Mouse (Mus musculus) ES-E14 (cell line): ENCODE data around the gene Ankrd6.

Experiments
- CHD2 ChIP-seq: IDR thresholded peaks from 2 replicates; pipeline ENCODE4 v1.6.1; 2014; ENCODE audit warnings: mild to moderate bottlenecking, low read depth, low read length, inconsistent platforms
- HCFC1 ChIP-seq: IDR thresholded peaks from 2 replicates; pipeline ENCODE4 v1.6.1; 2012; ENCODE audit warnings: low read length, inconsistent platforms, borderline replicate concordance; ENCODE audit not compliant: insufficient read depth
- ZC3H11A ChIP-seq: IDR thresholded peaks from 2 replicates; pipeline ENCODE4 v1.6.1; 2012; ENCODE audit warnings: low read depth, mild to moderate bottlenecking, inconsistent platforms, low read length, borderline replicate concordance

GRCm38 (mm10) chr4:32977331-32977730, 26.7 kb upstream of the Ankrd6 start:
- TF ChIP-seq HCFC1 = no peak
- no peak for TF ChIP-seq ZC3H11A
- TF ChIP-seq CHD2 = no peak
